In genomic region chr3:51327429-51327797, GRCm38 (mm10) we compare ENCODE assay signal across 9 mouse cellular contexts. TPM values are rescaled to one million over a fixed set of nuclear protein-coding genes. Genes with fewer than 3 reads are reported as not detected.
DNase-seq lines count a peak whose midpoint lies in the region; ATAC-seq and TF ChIP-seq lines count a peak whose summit lies in the region.
"Had no signal": no experiment of that assay in that cellular context is flagged by ENCODE, and none has a peak within 500 bp of the region (broad histone marks: within the 10 kb centered on the region; RNA-seq: fewer than 3 reads in every experiment).

No protein-coding gene starts in this region.

- TF ChIP-seq EP300 in liver, embryonic 14.5 days (IDR thresholded peaks at IDR 0.05; ENCODE audit: low read depth), result no peak

- no peak overlapping the region for H3K4me2 ChIP-seq in embryonic facial prominence, embryonic 14.5 days (ENCODE audit: low read depth, low read length)
- no peak overlapping the region for H3K4me2 ChIP-seq in liver, embryonic 14.5 days (ENCODE audit: low read depth)
- H3K4me2 ChIP-seq in liver, embryonic 12.5 days, result no peak overlapping the region
- H3K4me2 ChIP-seq: neural tube, embryonic 12.5 days had no signal

- H3K9me3 ChIP-seq in embryonic facial prominence, embryonic 14.5 days (ENCODE audit: control insufficient read depth, low read length), result peaks cover 9% of the 10 kb centered on the region; the same call in 1 of the 2 replicates
- peaks cover 4% of the 10 kb centered on the region for H3K9me3 ChIP-seq in embryonic facial prominence, embryonic 10.5 days
- H3K9me3 ChIP-seq in liver, embryonic 14.5 days (ENCODE audit: control insufficient read depth, low read length), result no peaks in the 10 kb centered on the region
- H3K9me3 ChIP-seq in liver, embryonic 12.5 days (replicated peaks), result peaks cover 13% of the 10 kb centered on the region; the same call in 1 of the 2 replicates
- H3K9me3 ChIP-seq in megakaryocyte, embryonic 14.5 days, result 0 out of 2 replicates have a peak, but pooled peaks cover 2% of the 10 kb centered on the region

- WGBS in embryonic facial prominence, embryonic 14.5 days, result 90% methylated on average over 5 of the region's 5 CpGs
- WGBS in embryonic facial prominence, embryonic 10.5 days, result 95% methylated on average over 5 of the region's 5 CpGs
- WGBS in liver, embryonic 14.5 days (ENCODE audit: insufficient replicate concordance), result 86% methylated on average over 5 of the region's 5 CpGs
- 87% methylated on average over 5 of the region's 5 CpGs for WGBS in liver, embryonic 12.5 days (ENCODE audit: insufficient replicate concordance)

- H3K27me3 ChIP-seq in embryonic facial prominence, embryonic 14.5 days (replicated peaks; ENCODE audit: control insufficient read depth, insufficient read depth, low read length), result no peaks in the 10 kb centered on the region
- H3K27me3 ChIP-seq in embryonic facial prominence, embryonic 10.5 days (replicated peaks; ENCODE audit: low read depth, poor library complexity, severe bottlenecking), result no peaks in the 10 kb centered on the region
- H3K27me3 ChIP-seq in liver, embryonic 14.5 days (ENCODE audit: control insufficient read depth, insufficient read depth, low read length), result no peaks in the 10 kb centered on the region
- no peaks in the 10 kb centered on the region for H3K27me3 ChIP-seq in liver, embryonic 12.5 days (replicated peaks)
- no peaks in the 10 kb centered on the region for H3K27me3 ChIP-seq in megakaryocyte, embryonic 14.5 days (replicated peaks)
- H3K27me3 ChIP-seq: neural tube, embryonic 12.5 days had no signal

- 0 out of 2 replicates have a peak, but pooled peaks cover 3% of the 10 kb centered on the region for H3K36me3 ChIP-seq in embryonic facial prominence, embryonic 14.5 days (ENCODE audit: control insufficient read depth, insufficient read depth, low read length)
- H3K36me3 ChIP-seq in embryonic facial prominence, embryonic 10.5 days (replicated peaks), result peaks cover 36% of the 10 kb centered on the region
- H3K36me3 ChIP-seq in liver, embryonic 14.5 days (replicated peaks; ENCODE audit: control insufficient read depth, insufficient read depth, low read depth), result peaks cover 15% of the 10 kb centered on the region
- H3K36me3 ChIP-seq in liver, embryonic 12.5 days, result peaks cover 55% of the 10 kb centered on the region
- H3K36me3 ChIP-seq in megakaryocyte, embryonic 14.5 days (replicated peaks; ENCODE audit: low read length), result peaks cover 73% of the 10 kb centered on the region

- TF ChIP-seq CTCF in liver, embryonic 14.5 days (IDR thresholded peaks at IDR 0.05; ENCODE audit: low read depth), result 0 out of 2 replicates have a peak, but pooled peaks have one; percentile 20

- no peaks in the 10 kb centered on the region for H3K4me1 ChIP-seq in embryonic facial prominence, embryonic 14.5 days (ENCODE audit: control insufficient read depth, insufficient read depth, low read length)
- peaks cover 3% of the 10 kb centered on the region; the same call in 1 of the 2 replicates for H3K4me1 ChIP-seq in embryonic facial prominence, embryonic 10.5 days
- H3K4me1 ChIP-seq in liver, embryonic 14.5 days (replicated peaks; ENCODE audit: control insufficient read depth in 2 of 2, insufficient read depth in 2 of 2, low read length in 1 of 2), result peaks cover 0 to 3% of the 10 kb centered on the region in 2 experiments; a peak in 2 of 4 replicates
- peaks cover 19% of the 10 kb centered on the region for H3K4me1 ChIP-seq in liver, embryonic 12.5 days
- H3K4me1 ChIP-seq in brown adipose tissue, adult 24 weeks (ENCODE audit: control insufficient read depth, insufficient read depth, insufficient read length, low read length), result peaks cover 15% of the 10 kb centered on the region
- H3K4me1 ChIP-seq in megakaryocyte, embryonic 14.5 days, result peaks cover 54% of the 10 kb centered on the region
- H3K4me1 ChIP-seq: neural tube, embryonic 12.5 days had no signal

- no peak for ATAC-seq in embryonic facial prominence, embryonic 14.5 days (ENCODE audit: low read depth)
- ATAC-seq in liver, embryonic 14.5 days (ENCODE audit: insufficient read depth), result no peak
- no peak for ATAC-seq in liver, embryonic 12.5 days

- no peak overlapping the region for H3K4me3 ChIP-seq in embryonic facial prominence, embryonic 14.5 days (ENCODE audit: low read depth, low read length)
- no peak overlapping the region for H3K4me3 ChIP-seq in embryonic facial prominence, embryonic 10.5 days
- H3K4me3 ChIP-seq in liver, embryonic 14.5 days (ENCODE audit: insufficient read depth in 1 of 2, low read depth in 2 of 2, low read length in 2 of 2), result no peak overlapping the region
- no peak overlapping the region for H3K4me3 ChIP-seq in liver, embryonic 12.5 days
- H3K4me3 ChIP-seq in brown adipose tissue, adult 24 weeks (ENCODE audit: insufficient read depth, low read depth, low read length), result no peak overlapping the region
- H3K4me3 ChIP-seq in megakaryocyte, embryonic 14.5 days (replicated peaks), result peak overlapping the region; percentile 62
- H3K4me3 ChIP-seq: neural tube, embryonic 12.5 days had no signal

- no peak for DNase-seq in embryonic facial prominence, embryonic 14.5 days (ENCODE audit: low spot score)
- no peak for DNase-seq in embryonic facial prominence, embryonic 10.5 days (ENCODE audit: low spot score)
- DNase-seq in liver, embryonic 14.5 days (ENCODE audit: low read depth in 3 of 3, low spot score in 3 of 3), result no peak
- no peak for DNase-seq in cerebellum, adult 8-10 months
- DNase-seq in cerebellum, adult 9-11 months, result no peak

- H3K27ac ChIP-seq in embryonic facial prominence, embryonic 14.5 days (replicated peaks; ENCODE audit: low read depth, low read length), result 0 out of 2 replicates have a peak overlapping the region, but pooled peaks have one; percentile 33
- no peak overlapping the region for H3K27ac ChIP-seq in embryonic facial prominence, embryonic 10.5 days (replicated peaks)
- H3K27ac ChIP-seq in liver, embryonic 14.5 days, result no peak overlapping the region
- H3K27ac ChIP-seq in liver, embryonic 12.5 days, result no peak overlapping the region
- peak overlapping the region; percentile 67; the same call in 1 of the 2 replicates for H3K27ac ChIP-seq in brown adipose tissue, adult 24 weeks (replicated peaks; ENCODE audit: low read depth, low read length)
- H3K27ac ChIP-seq: neural tube, embryonic 12.5 days had no signal

- no peak overlapping the region for H3K9ac ChIP-seq in embryonic facial prominence, embryonic 14.5 days (ENCODE audit: low read depth, low read length)
- no peak overlapping the region for H3K9ac ChIP-seq in liver, embryonic 14.5 days (replicated peaks)
- H3K9ac ChIP-seq in liver, embryonic 12.5 days, result no peak overlapping the region
- H3K9ac ChIP-seq: neural tube, embryonic 12.5 days had no signal

RNA-seq across cellular contexts. Expression of gene Elf2, which starts 13.1 kb away (rescaled TPM):
- polyA plus RNA-seq in embryonic facial prominence, embryonic 14.5 days (2014; fragmentation: Nextera tagmentation; extraction: Ambion mirVana), result 55.3 and 56.8 TPM in 2 replicates
- 42.0 and 49.2 TPM in 2 replicates for polyA plus RNA-seq in embryonic facial prominence, embryonic 10.5 days (2016; fragmentation: Nextera tagmentation; extraction: Ambion mirVana)
- 14.8 and 20.7 TPM in 2 replicates for polyA plus RNA-seq in liver, embryonic 14.5 days (2012; rRNA removed)
- polyA plus RNA-seq in liver, embryonic 14.5 days (2014; fragmentation: Nextera tagmentation; extraction: Ambion mirVana), result 14.7 and 18.9 TPM in 2 replicates
- polyA plus RNA-seq in liver, embryonic 12.5 days (2016; fragmentation: Nextera tagmentation; extraction: Ambion mirVana), result 21.8 and 24.6 TPM in 2 replicates
- polyA plus RNA-seq in brown adipose tissue, adult 24 weeks (2012; ENCODE audit: insufficient read depth, insufficient read length, missing spikeins), result 20.0 and 24.1 TPM in 2 replicates
- polyA plus RNA-seq in megakaryocyte, embryonic 14.5 days (2012; ENCODE audit: insufficient read depth, low replicate concordance), result 1.5 and 8.7 TPM in 2 replicates

Comparison
In these comparisons a context has a peak if more than half of its experiments do, and no peak if none do; other contexts are left out.
1. H3K27ac ChIP-seq: peak in embryonic facial prominence, embryonic 14.5 days (single experiment) and brown adipose tissue, adult 24 weeks (single experiment); none in embryonic facial prominence, embryonic 10.5 days (single experiment), liver, embryonic 14.5 days (single experiment) and liver, embryonic 12.5 days (single experiment).